Mouse (Mus musculus): ENCODE data around the gene Ptprr.

DNA sequence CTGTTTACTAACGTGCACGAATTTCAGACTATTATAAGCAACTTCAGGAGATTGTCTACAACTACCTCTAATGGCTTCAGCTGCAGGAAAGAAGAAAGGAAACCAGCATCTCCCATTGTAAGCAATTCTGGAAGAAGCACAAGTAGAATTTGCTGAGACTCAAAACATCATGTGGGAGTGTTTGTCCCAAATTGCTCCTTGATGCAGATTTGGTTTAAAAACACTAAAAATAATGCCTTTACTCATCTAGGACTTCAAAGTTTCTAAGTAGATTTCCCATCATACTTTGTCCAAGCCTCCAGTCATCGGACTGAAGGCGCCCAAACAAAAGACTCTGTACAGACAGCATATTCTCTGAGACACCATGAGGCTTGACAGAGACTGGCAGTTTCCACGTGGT, 57.9 kb downstream of the Ptprr start:
- TF ChIP-seq POLR2A (IDR thresholded peaks at IDR 0.05; ENCODE audit: borderline replicate concordance, low read depth, low read length) (no peak), CTCF (IDR thresholded peaks at IDR 0.05; ENCODE audit: low read depth, low read length) (no peak)
